Mouse (Mus musculus) kidney, adult 2 months (tissue): ENCODE measurements around the gene Wfikkn1. TPM values are rescaled to one million over a fixed set of nuclear protein-coding genes. Genes with fewer than 3 reads are reported as not detected.

Experiments used
- DNase-seq: peaks from one replicate; pipeline ENCODE4 v3.0.0; 2021
- H3K27ac ChIP-seq: fragments of 200-500 bp; 2 replicates; pipeline ENCODE4 v1.5.1; 2012; ENCODE audit warnings: low read depth, low read length, control low read depth, inconsistent platforms; ENCODE audit not compliant: insufficient read depth
- H3K27me3 ChIP-seq: fragments of 200-500 bp; replicated peaks from 2 replicates; pipeline ENCODE4 v1.6.1; 2012; ENCODE audit warnings: mild to moderate bottlenecking, moderate library complexity, low read length, inconsistent platforms; ENCODE audit not compliant: control insufficient read depth, insufficient read depth
- H3K36me3 ChIP-seq: fragments of 200-500 bp; 2 replicates; pipeline ENCODE4 v1.6.1; 2012; ENCODE audit warnings: mild to moderate bottlenecking, moderate library complexity, low read length, inconsistent platforms; ENCODE audit not compliant: control insufficient read depth, insufficient read depth
- H3K4me1 ChIP-seq: fragments of 200-500 bp; 2 replicates; pipeline ENCODE4 v1.6.1; 2011; ENCODE audit warnings: low read length; ENCODE audit not compliant: control insufficient read depth, insufficient read depth
- H3K4me3 ChIP-seq: fragments of 200-500 bp; 2 replicates; pipeline ENCODE4 v1.5.1; 2011; ENCODE audit warnings: mild to moderate bottlenecking, low read depth, low read length, control low read depth; ENCODE audit not compliant: insufficient read depth
- CTCF ChIP-seq: fragments of 200-500 bp; conservative IDR thresholded peaks from 2 replicates; pipeline ENCODE4 v1.5.1; 2011; ENCODE audit warnings: low read depth, mild to moderate bottlenecking, control low read depth, low read length, moderate library complexity, mixed read lengths; ENCODE audit not compliant: insufficient read depth, insufficient read length
- POLR2A ChIP-seq: fragments of 200-500 bp; IDR thresholded peaks from one replicate; pipeline ENCODE4 v1.6.1; 2011; ENCODE audit warnings: low read depth, low read length, control low read depth
- WGBS: fragments of 180-500 bp; shearing (Covaris S2); methylation state at CpG from one replicate; pipeline ENCODE4 v1.1.7; 2018; 5-methylcytosine and 5-hydroxymethylcytosine counted together
- polyA plus RNA-seq: library from polyadenylated mRNA; depleted of rRNA; stranded (reverse); fragments of >200 nt; gene quantifications from 2 replicates; pipeline ENCODE4 v1.2.3, GENCODE M21; 2012

Wfikkn1 gene
- polyA plus RNA-seq, 1 experiment: 0.31 TPM

DNA sequence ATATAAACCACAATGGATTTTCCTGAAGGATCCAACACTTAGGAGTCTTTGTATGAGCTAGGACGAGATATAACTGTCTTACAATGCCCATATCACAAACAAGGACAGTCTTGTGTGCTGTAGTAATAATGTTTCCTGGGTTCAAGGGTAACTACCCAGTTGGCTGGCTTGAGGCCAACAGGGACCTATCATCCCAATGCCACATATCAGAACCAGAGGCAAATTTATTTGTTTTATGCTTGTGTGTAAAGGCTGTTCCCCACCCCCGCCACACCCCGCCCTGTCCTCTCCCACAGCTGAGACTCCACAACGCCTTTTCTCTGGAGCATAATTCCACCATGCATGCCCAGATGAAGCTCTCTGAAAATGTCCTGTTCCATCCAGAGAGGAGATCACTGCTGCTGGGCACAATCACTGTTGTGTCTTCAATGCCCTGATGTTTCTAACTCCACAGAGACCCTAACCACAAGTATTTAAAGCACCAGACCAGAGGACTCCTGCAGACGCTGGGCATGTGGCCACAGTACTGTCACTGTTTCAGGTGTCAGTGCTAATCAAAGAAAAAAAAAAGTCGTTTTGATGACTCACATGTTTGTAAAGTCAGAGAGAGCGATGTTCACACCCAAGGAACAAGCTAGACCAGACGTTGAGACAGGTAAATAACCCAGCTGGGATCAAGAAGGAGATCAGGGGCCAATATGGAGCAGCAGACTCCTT is 36.4 kb upstream of the Wfikkn1 start:
- Histone ChIP-seq H3K4me1 (peaks cover 23% of the 10 kb centered on the region), H3K4me3 (no peak overlapping the region), H3K27me3 (no peaks in the 10 kb centered on the region), H3K36me3 (no peaks in the 10 kb centered on the region), H3K27ac (no peak overlapping the region)
- TF ChIP-seq CTCF (no peak), POLR2A (no peak)
- WGBS: 73% methylated on average over 8 of the region's 8 CpGs
- DNase-seq: no peak

GRCm38 (mm10) chr17:25914295-25914694 is 33.6 kb upstream of the Wfikkn1 start:
- TF ChIP-seq CTCF (no peak), POLR2A (no peak)
- Histone ChIP-seq H3K27me3 (no peaks in the 10 kb centered on the region), H3K4me1 (peaks cover 30% of the 10 kb centered on the region), H3K36me3 (no peaks in the 10 kb centered on the region), H3K4me3 (no peak overlapping the region), H3K27ac (peak overlapping the region; percentile 43)
- 66% methylated on average over 4 of the region's 4 CpGs for WGBS
- DNase-seq: no peak

GRCm38 (mm10) chr17:25913877-25914275 is 33.2 kb upstream of the Wfikkn1 start:
- H3K27ac ChIP-seq: peak overlapping the region; percentile 86
- H3K4me1 ChIP-seq: peaks cover 30% of the 10 kb centered on the region
- H3K4me3 ChIP-seq: no peak overlapping the region
- 38% methylated on average over 1 of the region's 1 CpGs for WGBS
- H3K27me3 ChIP-seq: no peaks in the 10 kb centered on the region
- no peaks in the 10 kb centered on the region for H3K36me3 ChIP-seq
- TF ChIP-seq POLR2A: no peak
- TF ChIP-seq CTCF: no peak
- DNase-seq: peak; percentile 46

DNA sequence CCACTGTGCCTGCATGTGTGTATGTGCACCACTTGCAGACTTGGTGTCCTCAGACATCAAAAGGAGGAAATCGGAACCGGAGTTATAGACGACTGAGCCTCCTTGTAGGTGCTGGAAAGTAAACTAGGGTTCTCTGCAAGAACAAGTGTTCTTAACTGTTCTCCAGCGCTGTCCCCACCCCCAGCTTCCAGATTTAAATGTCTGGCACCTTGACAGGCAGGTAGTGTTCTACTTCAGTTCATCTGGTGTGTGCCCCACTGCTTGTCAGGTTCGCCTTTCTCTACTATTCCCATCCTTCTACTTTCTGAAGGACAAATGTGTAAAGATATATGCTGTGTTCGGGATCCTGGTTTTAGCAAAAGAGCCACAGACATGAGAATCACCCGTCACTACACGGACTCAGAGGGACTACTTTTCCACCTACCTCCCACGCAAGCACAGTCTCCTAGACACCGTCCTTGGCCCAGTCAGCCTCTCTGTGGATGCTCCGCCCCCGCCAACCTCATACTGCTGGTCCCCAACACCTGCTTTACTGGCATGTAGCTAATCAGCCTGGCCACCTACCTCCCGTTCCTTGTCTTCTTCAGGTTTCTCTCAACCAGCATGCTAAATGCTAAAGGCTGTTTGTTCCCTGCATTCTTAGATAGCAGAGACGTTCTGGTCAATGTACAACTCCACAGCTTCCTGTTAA is 32.7 kb upstream of the Wfikkn1 start:
- H3K27me3 ChIP-seq: no peaks in the 10 kb centered on the region
- peaks cover 25% of the 10 kb centered on the region for H3K4me1 ChIP-seq
- 47% methylated on average over 14 of the region's 14 CpGs for WGBS
- H3K4me3 ChIP-seq: peak overlapping the region; percentile 20; the same call in 1 of the 2 replicates
- TF ChIP-seq POLR2A: no peak
- no peak for TF ChIP-seq CTCF
- peak overlapping the region; percentile 86 for H3K27ac ChIP-seq
- peak; percentile 54 for DNase-seq
- H3K36me3 ChIP-seq: no peaks in the 10 kb centered on the region

GRCm38 (mm10) chr17:25911816-25912215 is 31.2 kb upstream of the Wfikkn1 start:
- Histone ChIP-seq H3K36me3 (no peaks in the 10 kb centered on the region), H3K4me3 (no peak overlapping the region), H3K27me3 (no peaks in the 10 kb centered on the region), H3K4me1 (peaks cover 25% of the 10 kb centered on the region), H3K27ac (no peak overlapping the region)
- WGBS: 64% methylated on average over 4 of the region's 4 CpGs
- TF ChIP-seq POLR2A (no peak), CTCF (no peak)
- peak; percentile 63 for DNase-seq

GRCm38 (mm10) chr17:25907640-25908039 is 27.0 kb upstream of the Wfikkn1 start:
- H3K36me3 ChIP-seq: no peaks in the 10 kb centered on the region
- 82% methylated on average over 2 of the region's 2 CpGs for WGBS
- peaks cover 10% of the 10 kb centered on the region for H3K4me1 ChIP-seq
- no peak for DNase-seq
- no peak overlapping the region for H3K27ac ChIP-seq
- TF ChIP-seq CTCF (no peak), POLR2A (no peak)
- no peak overlapping the region for H3K4me3 ChIP-seq
- no peaks in the 10 kb centered on the region for H3K27me3 ChIP-seq

- no peaks in the 10 kb centered on the region for H3K4me1 ChIP-seq
- 90% methylated on average over 3 of the region's 3 CpGs for WGBS
- no peak for DNase-seq
- H3K4me3 ChIP-seq: no peak overlapping the region
- H3K36me3 ChIP-seq: no peaks in the 10 kb centered on the region
- no peak for TF ChIP-seq CTCF
- no peak overlapping the region for H3K27ac ChIP-seq
- H3K27me3 ChIP-seq: no peaks in the 10 kb centered on the region
These were observed 22.4 kb upstream of the Wfikkn1 start for GRCm38 (mm10) chr17:25903061-25903460.
